Mouse (Mus musculus): ENCODE results near the gene Micu1.

Gene Micu1

GRCm38 (mm10) chr10:59813759-59814158, 111.5 kb downstream of the Micu1 start:
- no peak for DNase-seq (ENCODE audit: low read depth)

- peak; percentile 51 for DNase-seq (ENCODE audit: low read depth)
Observed at GRCm38 (mm10) chr10:59814505-59815155, 112.4 kb downstream of the Micu1 start.

GRCm38 (mm10) chr10:59816569-59816968, 114.3 kb downstream of the Micu1 start:
- no peak for DNase-seq (ENCODE audit: low read depth)

GRCm38 (mm10) chr10:59817528-59817927, 115.3 kb downstream of the Micu1 start:
- DNase-seq (ENCODE audit: low read depth), result peak; percentile 57

- DNase-seq (ENCODE audit: low read depth), result no peak
Observed at GRCm38 (mm10) chr10:59817991-59818390, 115.7 kb downstream of the Micu1 start.

- DNase-seq (ENCODE audit: low read depth), result no peak
Observed at GRCm38 (mm10) chr10:59819146-59819545, 116.9 kb downstream of the Micu1 start.

- no peak for DNase-seq (ENCODE audit: low read depth)
Observed at GRCm38 (mm10) chr10:59820886-59821285, 118.6 kb downstream of the Micu1 start.

- DNase-seq (ENCODE audit: low read depth), result no peak
Observed at GRCm38 (mm10) chr10:59821334-59822066, 119.2 kb downstream of the Micu1 start.

- DNase-seq (ENCODE audit: low read depth), result no peak
Observed at GRCm38 (mm10) chr10:59822857-59823256, 120.6 kb downstream of the Micu1 start.

GRCm38 (mm10) chr10:59825137-59825812, 123.0 kb downstream of the Micu1 start:
- DNase-seq (ENCODE audit: low read depth), result no peak

- DNase-seq (ENCODE audit: low read depth), result no peak
Observed at GRCm38 (mm10) chr10:59829886-59830285, 127.6 kb downstream of the Micu1 start.

GRCm38 (mm10) chr10:59831950-59832349, 129.7 kb downstream of the Micu1 start:
- DNase-seq (ENCODE audit: low read depth), result no peak

- DNase-seq (ENCODE audit: low read depth), result no peak
Observed at GRCm38 (mm10) chr10:59835301-59836155, 133.3 kb downstream of the Micu1 start.

- no peak for DNase-seq (ENCODE audit: low read depth)
Observed at GRCm38 (mm10) chr10:59837490-59837889, 135.2 kb downstream of the Micu1 start.

GRCm38 (mm10) chr10:59841434-59841833, 139.2 kb downstream of the Micu1 start:
- DNase-seq (ENCODE audit: low read depth), result no peak

GRCm38 (mm10) chr10:59843125-59843524, 140.8 kb downstream of the Micu1 start:
- no peak for DNase-seq (ENCODE audit: low read depth)

- no peak for DNase-seq (ENCODE audit: low read depth)
Observed at GRCm38 (mm10) chr10:59844686-59845085, 142.4 kb downstream of the Micu1 start.

- DNase-seq (ENCODE audit: low read depth), result no peak
Observed at GRCm38 (mm10) chr10:59846416-59846815, 144.1 kb downstream of the Micu1 start.

- DNase-seq (ENCODE audit: low read depth), result peak; percentile 37
Observed at GRCm38 (mm10) chr10:59848079-59848877, 146.0 kb downstream of the Micu1 start.

- DNase-seq (ENCODE audit: low read depth), result no peak
Observed at GRCm38 (mm10) chr10:59848953-59849352, 146.7 kb downstream of the Micu1 start.

- DNase-seq (ENCODE audit: low read depth), result no peak
Observed at GRCm38 (mm10) chr10:59849371-59849770, 147.1 kb downstream of the Micu1 start.
